Mouse (Mus musculus) small intestine, adult 2 months (tissue): ENCODE data around the gene Ulk4. TPM values are rescaled to one million over a fixed set of nuclear protein-coding genes. Genes with fewer than 3 reads are reported as not detected.

Source experiments
- H3K27ac ChIP-seq: fragments of 200-500 bp; 2 replicates; pipeline ENCODE4 v1.5.1; 2012; ENCODE audit warnings: low read depth, low read length, control low read depth, inconsistent platforms; ENCODE audit not compliant: insufficient read depth
- H3K27me3 ChIP-seq: fragments of 200-500 bp; 2 replicates; pipeline ENCODE4 v1.6.1; 2012; ENCODE audit warnings: mild to moderate bottlenecking, moderate library complexity, low read length, inconsistent platforms; ENCODE audit not compliant: control insufficient read depth, insufficient read depth
- H3K36me3 ChIP-seq: fragments of 200-500 bp; 2 replicates; pipeline ENCODE4 v1.6.1; 2012; ENCODE audit warnings: mild to moderate bottlenecking, low read length, control low read depth, inconsistent platforms; ENCODE audit not compliant: control insufficient read depth, insufficient read depth
- H3K4me1 ChIP-seq: fragments of 200-500 bp; 2 replicates; pipeline ENCODE4 v1.6.1; 2012; ENCODE audit warnings: low read length, inconsistent platforms, mixed read lengths; ENCODE audit not compliant: control insufficient read depth, insufficient read depth, insufficient read length
- H3K4me3 ChIP-seq: fragments of 200-500 bp; 2 replicates; pipeline ENCODE4 v1.5.1; 2012; ENCODE audit warnings: low read depth, mild to moderate bottlenecking, control low read depth, inconsistent platforms, low read length, moderate library complexity
- CTCF ChIP-seq: fragments of 200-500 bp; IDR thresholded peaks from 2 replicates; pipeline ENCODE4 v1.5.1; 2012; ENCODE audit warnings: low read depth, mild to moderate bottlenecking, control low read depth, inconsistent platforms, low read length, moderate library complexity, mixed read lengths; ENCODE audit not compliant: insufficient replicate concordance, insufficient read length; ENCODE audit errors: extremely low read depth
- POLR2A ChIP-seq: fragments of 200-500 bp; IDR thresholded peaks from 2 replicates; pipeline ENCODE4 v1.6.1; 2012; ENCODE audit warnings: low read depth, mild to moderate bottlenecking, control low read depth, inconsistent platforms, low read length, moderate library complexity
- WGBS: fragments of 180-500 bp; shearing (Covaris S2); methylation state at CpG from one replicate; pipeline ENCODE4 v1.1.7; 2018; 5-methylcytosine and 5-hydroxymethylcytosine counted together
- polyA plus RNA-seq: library from polyadenylated mRNA; depleted of rRNA; stranded (reverse); fragments of >200 nt; gene quantifications from 2 replicates; pipeline ENCODE4 v1.2.3, GENCODE M21; 2012

Ulk4 gene
- polyA plus RNA-seq, 1 experiment, result 0.65 TPM

DNA sequence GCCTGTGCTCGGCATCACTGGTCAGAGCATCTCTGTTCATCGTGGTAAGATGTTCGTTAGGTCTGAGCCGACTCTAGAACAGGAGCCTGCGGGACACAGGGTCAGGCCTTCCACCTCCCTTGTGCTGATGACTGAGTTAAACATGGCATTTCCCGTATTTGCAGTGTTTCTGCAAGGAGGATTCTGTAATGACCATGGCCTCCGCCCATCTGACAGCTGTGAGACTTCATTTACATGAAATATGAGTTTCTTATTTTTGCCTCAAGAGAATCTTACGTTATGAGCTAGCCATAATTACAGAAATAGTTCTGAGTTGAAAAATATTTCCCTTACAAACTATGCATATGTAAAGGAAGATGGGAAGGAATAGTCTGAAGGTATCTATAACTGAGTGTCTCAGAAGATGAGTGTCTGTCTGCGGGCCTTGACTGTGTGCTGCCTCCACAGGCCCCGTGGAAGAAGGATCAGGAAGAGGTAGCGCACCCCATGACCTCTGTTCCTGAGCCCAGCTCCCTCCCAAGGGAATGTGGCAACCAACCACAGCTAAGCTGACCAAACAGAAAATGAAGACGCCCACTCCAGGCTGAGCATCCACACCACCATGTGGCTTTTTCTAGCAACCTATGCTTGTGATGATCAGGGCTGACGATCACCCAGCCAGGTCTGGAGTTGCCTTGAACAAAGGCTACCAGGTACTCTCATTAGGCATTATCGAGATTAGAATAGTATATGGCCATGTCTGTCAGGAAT lies 212.2 kb downstream of the Ulk4 start:
- WGBS, result 81% methylated on average over 14 of the region's 14 CpGs
- no peaks in the 10 kb centered on the region for H3K4me1 ChIP-seq
- TF ChIP-seq POLR2A (no peak), CTCF (no peak)

DNA sequence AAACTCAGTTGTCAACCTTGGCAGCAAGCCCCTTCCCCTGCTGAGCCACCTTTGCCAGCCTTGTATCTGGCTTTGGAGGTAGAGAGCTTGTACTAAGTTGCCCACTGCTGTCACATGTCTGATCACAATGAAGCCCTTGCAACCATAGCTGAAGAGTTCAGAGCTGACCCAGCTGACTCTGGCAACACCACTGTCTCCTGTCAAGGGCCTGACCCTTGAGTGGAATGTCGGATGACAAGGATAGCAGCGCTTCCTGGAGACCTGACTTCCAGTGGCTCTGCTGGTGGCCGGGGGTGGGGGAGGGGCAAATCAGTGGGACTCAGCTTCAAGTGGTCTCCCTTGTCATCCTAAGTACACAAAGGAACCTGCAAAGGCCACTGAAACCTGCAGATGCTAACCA lies 214.3 kb downstream of the Ulk4 start:
- no peak for TF ChIP-seq POLR2A
- no peak for TF ChIP-seq CTCF
- H3K4me3 ChIP-seq, result no peak overlapping the region
- H3K36me3 ChIP-seq, result no peaks in the 10 kb centered on the region
- H3K27me3 ChIP-seq, result no peaks in the 10 kb centered on the region
- no peaks in the 10 kb centered on the region for H3K4me1 ChIP-seq
- 83% methylated on average over 3 of the region's 3 CpGs for WGBS
- H3K27ac ChIP-seq, result no peak overlapping the region

More for the DNA sequence above, 212.2 kb downstream of the Ulk4 start:
- Histone ChIP-seq H3K4me3 (no peak overlapping the region), H3K27me3 (no peaks in the 10 kb centered on the region), H3K27ac (no peak overlapping the region), H3K36me3 (no peaks in the 10 kb centered on the region)

DNA sequence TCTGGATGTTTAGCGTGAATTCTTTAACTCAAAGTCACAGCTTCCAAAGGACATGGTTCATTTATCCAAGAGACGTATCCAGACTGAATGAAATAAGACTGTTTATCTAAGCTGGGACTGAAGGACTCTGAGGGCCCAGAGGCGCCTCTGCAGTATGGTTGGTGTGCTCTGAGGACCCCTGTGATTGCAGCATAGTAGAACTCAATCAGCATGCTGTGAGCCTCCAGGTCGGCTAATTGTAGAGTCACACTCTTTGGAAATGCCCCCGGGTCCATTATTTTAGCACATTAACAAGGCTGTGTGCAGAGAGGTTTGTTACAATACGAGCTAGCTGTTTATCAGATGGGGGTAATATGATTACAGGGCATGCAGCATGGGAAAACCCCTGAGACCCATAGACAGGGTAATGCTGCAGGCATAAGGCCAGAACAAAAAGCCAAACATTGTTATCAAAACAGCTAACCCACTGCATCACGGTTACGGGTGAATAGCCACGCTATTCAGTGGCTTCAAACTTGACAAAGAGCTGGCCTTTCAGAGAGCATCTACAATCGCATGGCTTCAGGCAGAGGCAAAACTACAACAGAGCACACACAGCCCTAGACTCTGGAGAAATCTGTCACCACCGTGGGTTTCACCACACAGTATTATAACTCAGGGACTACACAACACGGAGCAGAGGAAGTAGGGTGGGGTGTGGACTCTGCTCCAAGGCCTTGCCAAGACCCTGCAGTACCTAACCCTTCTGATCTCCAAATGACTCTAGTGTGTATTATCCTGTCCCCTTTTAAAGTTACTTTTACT lies 215.0 kb downstream of the Ulk4 start:
- H3K4me3 ChIP-seq, result no peak overlapping the region
- no peaks in the 10 kb centered on the region for H3K36me3 ChIP-seq
- no peak overlapping the region for H3K27ac ChIP-seq
- H3K27me3 ChIP-seq, result no peaks in the 10 kb centered on the region
- 38% methylated on average over 12 of the region's 12 CpGs for WGBS
- TF ChIP-seq POLR2A, result no peak
- no peak for TF ChIP-seq CTCF
- no peaks in the 10 kb centered on the region for H3K4me1 ChIP-seq

DNA sequence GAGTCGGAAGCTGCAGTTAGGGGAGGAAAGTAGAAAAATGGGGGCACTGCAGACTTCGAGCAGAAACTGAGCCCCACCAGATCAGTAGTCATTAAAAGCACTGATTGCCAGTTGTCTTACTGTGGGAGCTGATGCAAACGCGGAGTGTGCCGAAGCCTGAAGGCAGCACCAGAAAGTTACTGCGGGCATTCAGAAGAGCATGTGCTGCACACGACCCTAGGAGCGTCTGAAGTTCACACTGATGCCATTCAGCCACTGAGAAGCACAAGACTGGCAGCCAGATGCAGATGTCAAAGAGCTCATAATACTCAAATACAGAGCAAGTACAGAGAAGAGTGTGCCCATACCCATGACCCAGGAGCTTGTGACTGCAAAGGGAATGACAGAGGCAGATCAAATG lies 216.7 kb downstream of the Ulk4 start:
- TF ChIP-seq CTCF (no peak), POLR2A (no peak)
- no peak overlapping the region for H3K27ac ChIP-seq
- no peaks in the 10 kb centered on the region for H3K4me1 ChIP-seq
- 90% methylated on average over 8 of the region's 8 CpGs for WGBS
- H3K27me3 ChIP-seq, result no peaks in the 10 kb centered on the region
- H3K4me3 ChIP-seq, result no peak overlapping the region
- no peaks in the 10 kb centered on the region for H3K36me3 ChIP-seq

- Histone ChIP-seq H3K36me3 (no peaks in the 10 kb centered on the region), H3K4me1 (no peaks in the 10 kb centered on the region), H3K27me3 (no peaks in the 10 kb centered on the region), H3K4me3 (no peak overlapping the region), H3K27ac (no peak overlapping the region)
- 92% methylated on average over 3 of the region's 3 CpGs for WGBS
- TF ChIP-seq POLR2A (no peak), CTCF (peak; percentile 52; the same call in 1 of the 2 replicates)
Measured at GRCm38 (mm10) chr9:121059286-121059685, 217.7 kb downstream of the Ulk4 start.

- Histone ChIP-seq H3K4me1 (no peaks in the 10 kb centered on the region), H3K27me3 (no peaks in the 10 kb centered on the region), H3K36me3 (no peaks in the 10 kb centered on the region), H3K27ac (no peak overlapping the region), H3K4me3 (no peak overlapping the region)
- WGBS, result 87% methylated on average over 8 of the region's 8 CpGs
- TF ChIP-seq POLR2A (no peak), CTCF (no peak)
Measured at GRCm38 (mm10) chr9:121058538-121058937, 218.5 kb downstream of the Ulk4 start.

- Histone ChIP-seq H3K27me3 (no peaks in the 10 kb centered on the region), H3K27ac (no peak overlapping the region), H3K4me3 (no peak overlapping the region), H3K36me3 (no peaks in the 10 kb centered on the region), H3K4me1 (no peaks in the 10 kb centered on the region)
- WGBS, result 84% methylated on average over 7 of the region's 7 CpGs
- TF ChIP-seq CTCF (no peak), POLR2A (no peak)
Measured at GRCm38 (mm10) chr9:121058116-121058515, 218.9 kb downstream of the Ulk4 start.
